Mouse (Mus musculus): ENCODE data around the gene S100a4. TPM values are rescaled to one million over a fixed set of nuclear protein-coding genes. Genes with fewer than 3 reads are reported as not detected.

Gene S100a4
- total RNA-seq, 2 experiments from 2014 or later: 2.7 to 3.8 TPM

DNA sequence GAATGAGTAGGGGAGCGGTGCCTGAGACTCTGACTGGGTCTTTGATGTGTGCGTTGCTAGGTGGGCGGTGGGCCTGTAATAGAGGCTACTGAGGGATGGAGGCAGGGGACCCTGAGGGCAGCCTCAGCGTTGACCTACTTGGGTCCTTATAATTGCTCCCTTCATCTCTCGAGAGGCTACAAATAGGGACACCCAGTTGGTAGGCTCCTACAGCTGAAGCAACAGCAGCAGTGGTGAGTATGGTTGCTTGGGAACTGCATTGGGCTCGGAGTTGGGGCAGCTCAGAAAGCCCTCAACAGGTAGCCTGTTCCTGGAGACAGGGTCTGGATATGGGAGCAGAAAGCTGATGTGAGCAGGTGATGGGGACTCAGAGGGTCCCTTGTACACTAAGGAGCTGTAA is 3.5 kb upstream of the S100a4 start:
- no peak for DNase-seq

DNA sequence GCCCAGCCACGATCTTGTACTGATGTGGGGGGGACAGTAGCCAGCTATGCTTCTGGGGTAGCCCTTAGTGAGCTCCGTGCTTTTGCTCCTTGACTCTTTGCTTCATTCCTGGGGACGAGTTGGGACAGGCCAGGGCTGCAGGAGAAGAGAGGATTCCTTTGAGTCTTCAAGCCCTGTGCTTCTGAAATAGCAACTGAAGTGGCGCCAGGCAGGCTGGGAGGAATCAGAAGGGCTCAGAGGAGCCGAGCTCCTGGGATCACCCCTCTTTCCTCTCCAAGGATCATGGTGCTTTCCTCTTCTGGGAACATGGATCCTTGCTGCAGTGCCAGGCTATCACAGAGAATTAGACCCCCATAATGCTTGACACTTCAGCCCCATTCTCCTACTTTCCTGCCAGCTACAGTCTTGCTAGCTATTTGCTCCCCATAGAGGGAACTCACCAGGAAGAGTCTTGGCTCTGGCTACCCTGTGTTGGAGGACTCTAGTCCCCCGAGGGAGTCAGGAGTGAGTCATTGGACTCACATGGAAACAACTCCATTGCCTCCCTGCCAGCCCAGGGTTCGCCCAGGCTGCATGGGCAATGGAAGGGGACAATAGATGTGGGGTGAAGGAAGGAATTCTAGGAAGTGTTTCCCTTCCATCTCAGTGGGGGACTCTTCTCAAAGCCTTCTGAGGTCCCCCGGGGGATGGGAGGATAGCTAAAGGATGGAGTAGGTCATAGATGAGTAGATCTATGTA is 2.9 kb upstream of the S100a4 start:
- DNase-seq: no peak

DNA sequence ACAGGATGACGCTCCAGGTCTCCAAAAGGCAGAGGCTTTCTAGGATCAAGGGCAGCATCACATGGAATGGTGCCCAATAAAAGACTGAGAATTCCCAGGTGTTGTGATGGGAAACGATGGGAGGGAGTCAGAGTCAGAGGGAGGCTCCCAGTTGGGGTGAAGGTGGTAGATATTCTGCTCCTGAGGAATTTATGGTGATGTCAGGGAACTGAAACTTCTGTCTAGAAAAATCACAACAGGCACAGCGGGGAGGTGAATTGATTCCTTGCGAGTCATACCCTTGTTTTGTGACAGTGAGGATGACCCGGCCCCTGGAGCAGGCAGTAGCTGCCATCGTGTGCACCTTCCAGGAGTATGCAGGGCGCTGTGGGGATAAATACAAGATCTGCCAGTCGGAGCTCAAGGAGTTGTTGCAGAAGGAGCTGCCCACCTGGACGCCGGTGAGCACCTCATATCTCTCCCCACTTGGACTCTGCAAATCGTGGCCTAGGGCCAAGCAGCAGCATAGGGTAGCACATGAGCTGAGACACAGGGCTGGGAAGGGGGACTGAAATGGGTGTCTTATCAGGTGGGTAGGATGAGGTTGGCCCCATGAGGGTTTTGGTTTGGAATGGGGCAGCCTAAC is 2.0 kb upstream of the S100a4 start, which contains the start of gene Gm42674:
Gene Gm42674, plus strand, starts transcription at position 419 of the 625 bp plus-strand sequence.
- DNase-seq: no peak

DNA sequence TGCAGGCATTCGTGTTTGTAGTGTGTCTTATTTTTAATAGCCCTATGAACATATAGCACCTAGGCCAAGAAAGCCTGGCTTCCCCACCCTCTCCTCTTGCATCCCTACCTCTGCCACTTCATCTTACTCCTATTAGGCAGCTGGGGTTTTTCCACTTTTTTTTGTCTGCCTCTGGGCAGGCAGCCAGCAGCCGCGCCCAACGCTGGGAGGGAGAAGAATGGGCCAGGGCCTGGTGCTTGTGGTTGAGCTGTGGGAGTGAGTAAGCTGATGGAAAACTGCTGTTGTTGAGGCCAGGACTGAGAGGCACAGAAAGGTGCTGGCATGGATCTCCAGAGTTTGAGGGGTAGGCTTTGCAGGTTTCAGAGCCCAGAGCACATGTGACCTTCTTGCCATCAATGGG is 845 bp downstream of the S100a4 start:
- DNase-seq: peak; percentile 39 to 54

DNA sequence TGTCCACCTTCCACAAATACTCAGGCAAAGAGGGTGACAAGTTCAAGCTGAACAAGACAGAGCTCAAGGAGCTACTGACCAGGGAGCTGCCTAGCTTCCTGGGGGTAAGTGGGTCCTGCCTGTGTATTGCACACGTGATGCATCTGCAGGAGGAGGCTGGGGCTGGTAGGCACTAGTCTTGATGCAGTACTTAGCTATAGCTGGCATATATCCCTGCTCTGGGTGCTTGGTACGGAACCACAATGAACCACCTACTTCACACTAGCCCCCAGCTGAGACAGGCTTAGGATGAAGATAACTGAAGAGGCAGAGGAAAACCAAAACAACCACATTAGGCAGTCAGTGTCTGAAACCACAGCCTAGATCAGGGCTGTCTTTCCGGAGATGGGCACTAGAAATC is 1.5 kb downstream of the S100a4 start:
- no peak for DNase-seq

DNA sequence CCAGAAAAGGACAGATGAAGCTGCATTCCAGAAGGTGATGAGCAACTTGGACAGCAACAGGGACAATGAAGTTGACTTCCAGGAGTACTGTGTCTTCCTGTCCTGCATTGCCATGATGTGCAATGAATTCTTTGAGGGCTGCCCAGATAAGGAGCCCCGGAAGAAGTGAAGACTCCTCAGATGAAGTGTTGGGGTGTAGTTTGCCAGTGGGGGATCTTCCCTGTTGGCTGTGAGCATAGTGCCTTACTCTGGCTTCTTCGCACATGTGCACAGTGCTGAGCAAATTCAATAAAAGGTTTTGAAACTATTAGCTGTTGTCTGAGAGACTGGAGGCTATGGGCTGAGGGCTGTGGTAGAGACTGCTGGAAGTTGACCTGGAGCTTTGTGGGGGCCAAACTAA is 2.2 kb downstream of the S100a4 start:
- DNase-seq: no peak

DNA sequence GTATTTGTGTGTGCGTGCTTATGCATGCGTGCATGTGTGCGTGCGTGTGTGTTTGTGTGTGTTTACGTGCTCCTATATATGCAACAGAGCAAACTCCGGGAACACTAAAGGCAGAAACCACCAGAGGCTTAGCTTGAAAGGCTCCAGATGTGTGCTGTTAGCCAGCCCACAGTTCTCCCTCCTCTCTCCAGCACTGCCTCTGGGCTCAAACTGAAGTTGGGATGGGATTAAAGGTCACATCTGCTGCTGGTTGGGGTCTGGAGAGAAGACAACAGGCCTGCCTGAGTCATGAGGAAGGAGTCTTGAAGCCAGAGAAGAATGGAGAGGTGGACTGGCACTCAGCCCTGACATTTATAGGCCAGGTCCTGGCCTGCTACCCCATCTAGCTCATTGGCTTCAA is 2.6 kb downstream of the S100a4 start:
- no peak for DNase-seq

DNA sequence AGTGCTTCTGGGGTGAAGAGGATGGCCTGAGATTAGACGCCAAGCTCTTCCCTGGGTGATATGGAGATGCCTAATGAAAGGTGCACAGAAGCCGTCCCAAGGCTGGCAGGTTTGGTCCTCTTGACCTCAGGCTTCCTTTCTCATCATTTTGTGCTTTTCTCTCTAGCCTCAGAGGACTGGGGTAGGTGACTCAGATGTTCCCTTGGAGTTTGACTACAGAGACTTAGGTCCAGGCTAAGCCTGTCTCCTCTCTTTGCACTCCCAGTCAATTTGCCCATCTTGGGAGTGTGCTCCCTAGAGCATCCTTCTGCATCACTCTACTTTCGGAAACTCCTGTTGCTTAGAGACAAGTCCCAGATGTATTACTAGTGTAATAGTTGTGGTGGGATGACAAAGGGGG is 3.8 kb downstream of the S100a4 start:
- DNase-seq: no peak

DNA sequence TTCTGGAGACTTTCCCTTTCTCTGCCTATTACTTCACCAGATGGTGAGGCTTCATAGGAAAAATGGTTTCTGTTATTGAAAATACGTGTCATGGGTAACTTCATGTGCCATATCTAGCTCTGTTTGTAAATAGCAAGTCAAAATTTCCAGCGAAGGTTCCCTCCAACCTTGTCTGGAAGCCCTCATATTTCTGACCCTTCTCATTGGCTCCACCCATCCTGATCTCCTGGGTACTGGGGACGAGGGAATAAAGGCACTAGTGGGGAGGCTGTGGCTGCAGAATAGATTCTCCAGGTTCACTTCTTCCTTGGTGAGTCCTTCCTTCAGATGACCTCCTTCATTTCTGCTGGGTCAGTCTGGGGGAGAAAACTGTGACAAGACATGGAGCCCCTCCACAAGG is 4.7 kb downstream of the S100a4 start, which contains the start of gene S100a5:
Gene S100a5, plus strand, starts transcription at position 301 of the 400 bp plus-strand sequence.
- DNase-seq: no peak

DNA sequence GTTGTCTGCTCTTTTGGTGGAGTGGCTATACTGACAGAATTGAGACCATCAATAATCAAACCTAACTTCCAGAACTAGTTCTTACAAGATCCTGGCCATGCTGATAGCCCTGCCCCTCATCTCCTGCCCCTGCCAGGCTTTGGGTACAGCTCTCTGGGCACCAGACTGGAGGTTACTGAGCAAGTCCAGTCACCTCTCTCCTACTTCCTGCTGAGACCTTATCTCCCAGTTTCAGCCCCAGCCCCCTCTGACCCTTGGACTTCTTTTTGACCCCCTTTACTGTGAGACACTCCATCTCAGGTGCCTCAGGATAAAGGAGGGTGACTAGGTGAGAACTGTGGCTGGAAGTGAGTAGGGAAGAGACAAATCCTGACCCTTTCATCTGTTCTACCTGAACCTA is 5.5 kb downstream of the S100a4 start:
- DNase-seq: no peak

DNA sequence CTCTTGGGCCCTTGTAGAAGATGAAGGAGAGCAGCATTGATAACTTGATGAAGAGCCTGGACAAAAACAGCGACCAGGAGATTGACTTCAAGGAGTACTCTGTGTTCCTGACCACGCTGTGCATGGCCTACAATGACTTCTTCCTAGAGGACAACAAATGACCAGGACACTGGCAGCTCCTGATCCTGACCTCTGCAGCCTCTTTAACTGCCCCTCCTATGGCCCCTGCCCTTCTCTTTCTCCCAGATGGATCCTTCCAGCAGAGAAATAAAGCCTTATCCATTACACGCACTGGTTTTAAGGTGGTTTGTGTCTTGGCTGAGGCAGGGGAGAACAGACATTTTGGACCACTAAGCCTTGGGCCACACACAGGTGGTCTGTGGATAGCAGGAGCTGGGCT is 7.9 kb downstream of the S100a4 start:
- no peak for DNase-seq

DNA sequence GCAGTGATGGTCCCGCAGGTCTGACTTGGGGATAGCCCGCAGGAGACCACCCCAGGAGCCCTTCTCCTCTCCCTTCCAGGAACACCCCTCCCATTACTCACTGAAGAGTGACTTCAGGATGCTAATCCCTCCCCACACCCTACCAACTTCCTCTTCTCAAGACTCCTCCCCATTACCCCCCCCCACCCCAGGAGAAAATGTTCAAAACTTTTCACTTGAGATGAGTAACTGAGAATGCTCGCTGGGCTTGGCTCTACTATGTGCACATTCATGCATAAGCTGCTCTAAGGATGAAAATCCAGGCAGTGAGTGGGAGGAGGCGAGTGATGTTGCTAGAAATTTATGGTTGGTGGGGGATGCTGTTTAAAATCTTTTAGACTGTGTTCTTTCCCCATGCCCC is 8.5 kb downstream of the S100a4 start:
- DNase-seq: no peak

DNA sequence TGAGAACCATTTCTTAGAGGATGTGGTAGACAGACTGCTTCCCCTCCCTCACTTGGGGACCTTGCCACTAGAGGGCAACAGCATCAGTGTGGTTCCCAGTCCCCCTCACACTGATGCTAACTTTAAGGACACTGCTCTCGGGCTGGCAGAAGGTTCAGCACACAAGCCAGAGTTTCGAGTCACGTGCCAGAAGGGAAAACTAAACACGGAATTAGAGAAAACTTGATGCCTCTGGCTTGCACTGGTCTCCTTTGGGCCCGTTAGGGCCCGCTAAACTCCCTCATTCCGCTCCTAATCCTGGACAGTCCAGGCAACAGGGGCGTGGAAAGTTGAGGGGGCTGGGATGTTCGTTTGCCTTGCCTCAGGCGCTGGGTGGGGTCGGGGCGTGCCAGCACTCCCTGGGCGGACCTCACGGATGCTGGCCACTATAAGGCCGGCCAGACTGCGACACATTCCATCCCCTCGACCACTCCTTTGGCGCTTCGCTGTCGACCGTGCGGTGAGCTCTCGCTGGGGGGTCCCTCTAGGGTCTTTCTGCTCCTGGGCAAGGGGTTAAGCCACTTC is 9.2 kb downstream of the S100a4 start, which contains the start of gene S100a6:
Gene S100a6, plus strand, starts transcription at position 155 of the 564 bp plus-strand sequence.
- no peak for DNase-seq

DNA sequence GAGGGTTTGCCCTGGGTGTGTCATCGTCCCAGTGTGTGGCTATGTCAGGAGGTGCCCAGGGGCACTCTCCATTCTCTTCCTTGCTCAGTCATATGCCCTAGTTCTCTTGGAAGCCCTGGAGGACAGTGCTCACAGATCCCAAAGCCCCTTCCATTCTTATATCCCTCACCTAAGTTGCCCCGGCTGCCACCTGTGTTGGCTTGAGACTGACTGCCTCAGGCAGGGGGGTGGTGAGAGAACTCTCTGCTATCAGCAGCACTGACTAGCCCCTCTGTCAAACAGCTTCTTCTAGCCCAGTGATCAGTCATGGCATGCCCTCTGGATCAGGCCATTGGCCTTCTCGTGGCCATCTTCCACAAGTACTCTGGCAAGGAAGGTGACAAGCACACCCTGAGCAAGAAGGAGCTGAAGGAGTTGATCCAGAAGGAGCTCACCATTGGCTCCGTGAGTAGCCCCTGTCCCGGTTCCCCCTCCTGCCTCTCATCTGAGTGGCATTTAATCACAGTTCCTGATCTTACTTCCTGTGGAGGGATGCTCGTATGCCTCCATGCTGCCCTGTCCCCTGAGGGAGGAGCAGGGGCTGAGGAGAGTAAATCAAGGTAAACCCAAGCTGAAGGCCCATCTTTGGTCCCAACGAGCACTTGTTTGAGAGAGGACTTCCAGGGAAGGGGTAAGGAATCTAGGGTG is 10.0 kb downstream of the S100a4 start:
- no peak for DNase-seq

DNA sequence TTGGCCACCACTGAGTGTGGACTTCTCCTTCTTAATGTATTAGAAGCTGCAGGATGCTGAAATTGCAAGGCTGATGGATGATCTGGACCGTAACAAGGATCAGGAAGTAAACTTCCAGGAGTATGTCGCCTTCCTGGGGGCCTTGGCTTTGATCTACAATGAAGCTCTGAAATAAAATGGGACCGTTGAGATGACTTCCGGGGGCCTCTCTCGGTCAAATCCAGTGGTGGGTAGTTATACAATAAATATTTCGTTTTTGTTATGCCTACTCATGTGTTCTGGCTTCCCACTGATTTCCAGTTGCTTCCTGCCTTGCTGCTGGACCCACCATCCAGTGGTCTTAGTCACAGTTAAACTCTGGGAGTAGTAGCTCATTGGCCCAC is 10.6 kb downstream of the S100a4 start:
- DNase-seq: no peak

DNA sequence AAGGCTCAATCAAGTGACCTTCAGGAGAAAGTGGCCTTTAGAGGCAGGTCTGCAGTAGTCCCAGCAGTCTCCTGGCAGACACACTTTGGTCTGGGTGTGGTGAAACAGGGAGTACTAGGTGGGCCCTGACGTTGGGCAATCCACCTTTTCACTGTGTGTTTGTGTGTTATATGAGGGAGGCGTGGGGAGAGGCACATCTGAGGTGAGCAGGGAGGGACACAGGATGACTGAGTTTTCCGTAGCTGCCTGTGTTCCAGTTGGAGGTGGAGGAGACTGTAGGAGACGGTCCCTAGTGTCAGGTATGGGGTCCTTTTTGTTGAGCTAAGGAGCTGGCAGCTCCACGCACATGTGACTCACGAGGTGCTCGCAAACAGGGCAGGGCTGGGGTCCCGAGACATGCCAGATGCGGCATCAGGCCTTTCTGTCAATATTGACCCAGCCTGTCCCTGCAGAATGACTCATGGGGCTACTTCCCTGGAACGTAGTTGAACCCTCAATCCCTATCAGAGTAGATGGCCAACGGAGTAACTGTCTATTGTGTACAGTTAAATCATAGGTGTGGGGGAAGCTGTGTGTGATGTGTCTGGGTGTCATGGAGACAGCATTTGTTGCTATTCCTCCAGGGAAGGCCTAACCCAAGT is 11.2 kb downstream of the S100a4 start:
- DNase-seq: no peak

DNA sequence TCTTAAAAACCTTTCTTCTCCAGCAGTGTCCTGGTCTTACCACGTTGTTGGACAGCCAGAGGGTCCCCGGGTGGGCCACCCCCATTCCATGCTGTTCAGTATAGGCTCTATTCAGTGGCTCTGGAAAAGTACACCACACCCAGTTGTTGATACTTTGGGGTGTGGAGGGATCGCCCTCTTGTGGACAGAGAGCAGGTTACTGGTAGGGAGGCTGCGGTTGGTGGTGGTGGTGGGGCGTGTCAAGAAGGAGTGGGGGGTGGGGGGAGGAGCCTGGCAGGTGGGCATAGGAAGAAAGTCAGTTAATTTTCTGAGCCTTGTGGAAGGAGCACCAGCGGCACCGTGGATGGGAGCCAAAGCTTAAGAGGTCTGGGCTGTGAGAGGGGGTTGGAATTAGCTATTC is 11.8 kb downstream of the S100a4 start:
- peak; percentile 62 to 63 for DNase-seq

DNA sequence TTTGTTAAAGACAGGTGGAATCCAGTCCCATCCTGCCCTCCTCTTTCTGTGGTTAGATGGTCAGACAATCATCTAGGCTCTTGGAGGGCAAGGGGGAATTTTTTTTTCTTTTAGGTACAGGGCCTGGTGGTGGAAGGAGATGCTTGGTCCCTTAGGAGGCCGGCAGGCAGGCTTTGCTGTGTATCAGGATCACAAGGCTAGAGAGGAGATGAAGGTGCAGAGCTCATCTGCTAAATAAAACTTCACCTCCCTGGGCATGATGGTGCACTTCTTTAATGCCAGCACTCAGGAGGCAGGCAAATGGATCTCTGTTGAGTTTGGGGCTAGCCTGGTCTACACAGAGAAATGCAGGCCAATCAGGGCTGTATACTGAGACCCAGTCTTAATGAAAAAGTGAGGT is 12.3 kb downstream of the S100a4 start:
- DNase-seq: no peak

DNA sequence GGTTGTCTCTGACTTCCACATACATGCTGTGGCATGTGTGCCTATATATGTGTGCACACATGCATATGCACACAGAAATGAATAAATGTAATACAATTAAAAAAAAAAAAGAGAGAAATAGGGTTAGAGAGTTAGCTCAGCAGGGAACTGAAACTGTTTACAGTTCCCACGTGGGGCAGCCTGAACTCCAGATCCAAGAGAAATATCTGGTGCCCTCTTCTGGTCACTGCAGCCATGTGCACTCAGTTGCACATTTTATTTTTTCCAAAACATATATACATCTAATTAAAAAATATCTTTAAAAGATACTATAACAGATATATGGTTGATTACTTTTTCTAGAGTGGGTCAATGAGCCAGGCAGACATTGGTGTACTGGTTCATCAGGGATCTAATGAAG is 14.0 kb downstream of the S100a4 start:
- no peak for DNase-seq

DNA sequence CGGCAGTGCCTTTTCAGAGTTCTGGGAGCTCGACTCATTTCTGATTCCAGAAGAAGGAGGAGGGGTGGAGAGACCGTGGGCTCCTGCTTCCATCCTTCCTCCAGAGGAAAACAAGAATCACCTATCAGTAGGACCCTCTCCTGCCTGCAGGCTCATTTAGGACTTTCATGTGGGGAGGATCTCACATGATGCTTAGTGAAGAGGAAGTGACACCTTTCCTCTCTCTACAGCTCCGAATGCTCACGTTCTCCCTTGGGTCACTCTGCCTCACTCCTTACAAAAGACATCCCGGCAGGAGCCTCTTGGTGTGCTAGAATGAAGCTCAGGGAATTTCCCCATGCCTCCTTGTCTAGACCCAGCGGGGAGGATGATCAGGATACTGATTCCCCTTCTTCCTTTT is 18.0 kb downstream of the S100a4 start:
- DNase-seq: no peak

DNA sequence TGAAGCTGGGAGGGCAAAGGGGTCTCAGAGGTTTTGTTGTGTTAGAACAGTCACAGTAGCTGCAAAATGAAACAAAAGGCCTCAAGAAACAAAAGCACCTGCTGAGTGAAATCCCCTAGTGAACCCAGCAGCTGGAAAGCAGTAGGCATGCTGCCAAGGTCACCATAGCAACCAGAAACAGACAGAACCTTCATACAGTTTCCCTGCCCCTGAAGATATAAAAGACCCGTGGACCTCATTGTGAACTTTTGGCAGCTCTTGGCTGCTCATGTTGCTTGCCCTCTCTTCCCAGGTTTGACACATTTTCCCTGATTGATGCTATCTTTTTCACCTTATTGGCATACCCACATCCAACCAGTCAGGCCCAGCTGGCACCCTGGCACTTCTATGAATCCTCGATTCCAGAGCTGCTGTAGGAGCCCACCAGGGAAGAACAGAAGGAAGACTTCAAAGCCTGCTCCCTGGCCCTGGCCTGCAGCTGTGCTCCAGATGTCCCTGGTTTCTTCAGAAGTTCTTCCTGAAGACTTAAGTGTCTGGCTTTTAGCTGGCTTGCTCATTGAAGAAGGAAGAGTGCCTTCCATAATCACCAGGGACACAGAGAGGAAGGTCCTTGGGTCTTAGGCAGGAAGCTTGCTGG is 20.0 kb downstream of the S100a4 start:
- DNase-seq: no peak

DNA sequence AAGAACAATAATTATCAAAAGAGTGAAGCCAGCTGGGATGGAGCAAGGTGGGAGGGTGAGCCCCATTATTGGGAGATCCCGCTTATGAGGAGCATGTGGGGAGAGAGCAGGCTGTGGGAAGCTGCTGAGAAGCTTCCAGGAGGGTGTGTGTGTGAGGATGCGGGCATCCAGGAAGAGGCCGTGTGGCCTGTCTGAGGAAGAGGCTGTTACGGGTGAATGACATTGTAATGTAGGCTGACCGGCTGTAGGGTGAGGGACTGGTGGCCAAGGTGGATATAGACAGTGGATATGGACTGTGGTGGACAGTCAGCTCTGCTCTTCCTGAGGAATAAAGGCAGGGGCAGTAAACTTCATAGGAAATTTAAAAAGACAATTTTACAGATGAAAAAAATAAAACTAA is 21.9 kb downstream of the S100a4 start:
- no peak for DNase-seq

Measured in layer of hippocampus, postnatal 36 days (tissue).